Mouse (Mus musculus) kidney, adult 2 months (tissue): ENCODE data around the gene Sfxn3. TPM values are rescaled to one million over a fixed set of nuclear protein-coding genes. Genes with fewer than 3 reads are reported as not detected.
A peak's percentile ranks its signal among the peaks of the same experiment; 100 is the strongest.

Experiments
- DNase-seq: peaks from one replicate; pipeline ENCODE4 v3.0.0; 2021
- H3K27ac ChIP-seq: fragments of 200-500 bp; 2 replicates; pipeline ENCODE4 v1.5.1; 2012; ENCODE audit warnings: low read depth, low read length, control low read depth, inconsistent platforms; ENCODE audit not compliant: insufficient read depth
- H3K27me3 ChIP-seq: fragments of 200-500 bp; replicated peaks from 2 replicates; pipeline ENCODE4 v1.6.1; 2012; ENCODE audit warnings: mild to moderate bottlenecking, moderate library complexity, low read length, inconsistent platforms; ENCODE audit not compliant: control insufficient read depth, insufficient read depth
- H3K36me3 ChIP-seq: fragments of 200-500 bp; 2 replicates; pipeline ENCODE4 v1.6.1; 2012; ENCODE audit warnings: mild to moderate bottlenecking, moderate library complexity, low read length, inconsistent platforms; ENCODE audit not compliant: control insufficient read depth, insufficient read depth
- H3K4me1 ChIP-seq: fragments of 200-500 bp; 2 replicates; pipeline ENCODE4 v1.6.1; 2011; ENCODE audit warnings: low read length; ENCODE audit not compliant: control insufficient read depth, insufficient read depth
- H3K4me3 ChIP-seq: fragments of 200-500 bp; 2 replicates; pipeline ENCODE4 v1.5.1; 2011; ENCODE audit warnings: mild to moderate bottlenecking, low read depth, low read length, control low read depth; ENCODE audit not compliant: insufficient read depth
- CTCF ChIP-seq: fragments of 200-500 bp; conservative IDR thresholded peaks from 2 replicates; pipeline ENCODE4 v1.5.1; 2011; ENCODE audit warnings: low read depth, mild to moderate bottlenecking, control low read depth, low read length, moderate library complexity, mixed read lengths; ENCODE audit not compliant: insufficient read depth, insufficient read length
- POLR2A ChIP-seq: fragments of 200-500 bp; IDR thresholded peaks from one replicate; pipeline ENCODE4 v1.6.1; 2011; ENCODE audit warnings: low read depth, low read length, control low read depth
- WGBS: fragments of 180-500 bp; shearing (Covaris S2); methylation state at CpG from one replicate; pipeline ENCODE4 v1.1.7; 2018; 5-methylcytosine and 5-hydroxymethylcytosine counted together
- polyA plus RNA-seq: library from polyadenylated mRNA; depleted of rRNA; stranded (reverse); fragments of >200 nt; gene quantifications from 2 replicates; pipeline ENCODE4 v1.2.3, GENCODE M21; 2012

Gene Sfxn3
- polyA plus RNA-seq, 1 experiment, result 20.8 TPM

DNA sequence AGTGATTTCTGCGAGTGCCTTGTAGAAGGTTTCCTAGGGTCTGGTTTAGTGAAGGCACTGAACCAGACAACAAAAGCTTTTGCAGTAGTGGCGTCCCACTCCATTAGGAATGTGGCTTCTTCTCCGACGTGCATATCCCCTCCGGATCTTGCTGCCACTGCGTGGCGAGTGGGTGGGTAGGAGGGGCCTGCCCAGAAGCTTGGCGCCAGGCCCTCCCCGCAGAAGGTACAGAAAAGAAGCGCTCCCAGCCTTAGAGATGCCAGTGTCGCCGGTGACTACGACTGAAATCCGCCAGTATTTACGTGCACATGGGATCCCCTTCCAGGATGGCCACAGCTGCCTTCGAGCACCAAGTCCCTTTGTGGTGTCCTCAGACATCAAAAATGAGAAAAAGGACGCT is 40.3 kb upstream of the Sfxn3 start:
- Histone ChIP-seq H3K36me3 (no peaks in the 10 kb centered on the region), H3K27ac (no peak overlapping the region; the same call in 1 of the 2 replicates), H3K27me3 (no peaks in the 10 kb centered on the region), H3K4me1 (peaks cover 19% of the 10 kb centered on the region), H3K4me3 (peak overlapping the region; percentile 98)
- TF ChIP-seq CTCF (no peak), POLR2A (no peak)
- WGBS, result 20% methylated on average over 17 of the region's 17 CpGs
- no peak for DNase-seq

DNA sequence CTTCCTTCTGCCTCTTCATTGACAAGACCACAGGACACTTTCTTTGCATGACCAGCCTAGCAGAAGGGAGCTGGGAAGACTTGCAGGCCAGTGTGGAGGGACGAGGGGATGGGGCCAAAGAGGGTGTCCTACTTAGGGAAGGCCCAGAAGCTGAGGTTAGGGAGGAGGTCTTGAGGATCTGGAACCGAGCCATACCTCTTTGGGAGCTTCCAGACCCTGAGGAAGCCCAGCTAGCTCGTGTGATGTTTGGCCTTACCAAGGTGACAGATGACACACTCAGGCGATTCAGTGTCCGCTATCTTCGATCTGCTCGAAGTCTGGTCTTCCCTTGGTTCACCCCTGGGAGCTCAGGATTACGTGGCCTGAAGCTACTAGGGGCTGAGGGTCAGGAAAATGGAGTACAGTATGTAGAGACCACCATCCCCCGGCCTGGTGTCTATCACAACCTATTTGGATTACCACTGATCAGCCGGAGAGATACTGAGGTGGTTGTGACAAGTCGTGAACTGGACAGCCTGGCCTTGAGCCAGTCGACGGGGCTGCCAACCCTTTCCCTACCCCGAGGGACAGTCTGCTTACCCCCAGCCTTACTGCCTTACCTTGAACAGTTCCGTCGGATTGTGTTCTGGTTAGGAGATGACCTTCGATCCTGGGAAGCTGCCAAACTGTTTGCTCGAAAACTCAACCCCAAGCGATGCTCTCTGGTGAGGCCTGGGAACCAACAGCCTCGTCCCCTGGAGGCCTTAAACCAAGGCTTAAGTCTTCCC is 39.7 kb upstream of the Sfxn3 start:
- peak; percentile 92 for DNase-seq
- H3K27ac ChIP-seq, result no peak overlapping the region; the same call in 1 of the 2 replicates
- 58% methylated on average over 20 of the region's 20 CpGs for WGBS
- H3K27me3 ChIP-seq, result no peaks in the 10 kb centered on the region
- H3K4me1 ChIP-seq, result peaks cover 19% of the 10 kb centered on the region
- H3K36me3 ChIP-seq, result no peaks in the 10 kb centered on the region
- H3K4me3 ChIP-seq, result peak overlapping the region; percentile 98; the same call in 1 of the 2 replicates
- TF ChIP-seq CTCF, result no peak
- no peak for TF ChIP-seq POLR2A

DNA sequence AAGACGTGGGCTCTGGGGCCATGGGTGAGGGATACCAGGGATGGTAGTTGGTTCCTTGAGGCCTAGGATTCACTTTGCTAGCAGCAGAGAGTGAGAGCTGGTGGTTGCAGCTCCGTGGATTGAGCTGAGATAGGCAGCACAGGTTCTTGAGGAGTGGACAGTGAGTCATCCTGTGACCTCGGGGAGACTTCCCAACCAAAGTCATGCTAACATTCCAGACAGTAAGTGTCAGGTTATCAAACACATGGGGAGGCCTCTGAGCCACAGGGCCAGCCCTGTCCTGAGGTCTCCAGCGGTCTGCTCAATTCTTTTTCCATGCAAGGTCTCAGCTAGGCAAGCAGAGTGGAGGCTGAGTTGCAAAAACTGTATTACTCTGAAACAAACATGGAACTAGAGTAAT is 36.7 kb upstream of the Sfxn3 start:
- 87% methylated on average over 4 of the region's 4 CpGs for WGBS
- H3K27me3 ChIP-seq, result no peaks in the 10 kb centered on the region
- H3K27ac ChIP-seq, result no peak overlapping the region
- H3K4me3 ChIP-seq, result no peak overlapping the region
- H3K36me3 ChIP-seq, result no peaks in the 10 kb centered on the region
- H3K4me1 ChIP-seq, result peaks cover 22% of the 10 kb centered on the region
- no peak for DNase-seq
- TF ChIP-seq POLR2A, result no peak
- TF ChIP-seq CTCF, result no peak

DNA sequence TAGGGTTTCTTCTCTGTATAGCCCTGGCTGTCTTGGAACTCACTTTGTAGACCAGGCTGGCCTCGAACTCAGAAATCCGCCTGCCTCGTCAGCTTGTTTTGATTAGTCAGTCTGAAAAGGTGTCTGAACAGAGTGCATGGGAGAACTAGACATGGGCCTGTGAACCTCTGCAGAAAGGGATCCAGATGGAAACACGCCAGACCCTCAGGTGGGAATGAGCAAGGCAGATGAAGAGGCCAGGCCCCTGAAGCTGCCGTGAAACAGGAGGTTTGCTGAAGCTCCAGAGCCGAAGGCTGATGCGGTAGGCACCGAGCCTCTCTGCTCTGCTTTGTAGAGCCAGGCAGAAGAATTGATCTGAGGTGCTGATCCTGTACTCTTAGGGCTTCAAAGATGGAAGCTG is 35.1 kb upstream of the Sfxn3 start:
- H3K27ac ChIP-seq, result no peak overlapping the region
- no peak for DNase-seq
- H3K27me3 ChIP-seq, result no peaks in the 10 kb centered on the region
- WGBS, result 86% methylated on average over 8 of the region's 8 CpGs
- peaks cover 17% of the 10 kb centered on the region for H3K4me1 ChIP-seq
- no peak for TF ChIP-seq POLR2A
- TF ChIP-seq CTCF, result no peak
- no peak overlapping the region for H3K4me3 ChIP-seq
- no peaks in the 10 kb centered on the region for H3K36me3 ChIP-seq

DNA sequence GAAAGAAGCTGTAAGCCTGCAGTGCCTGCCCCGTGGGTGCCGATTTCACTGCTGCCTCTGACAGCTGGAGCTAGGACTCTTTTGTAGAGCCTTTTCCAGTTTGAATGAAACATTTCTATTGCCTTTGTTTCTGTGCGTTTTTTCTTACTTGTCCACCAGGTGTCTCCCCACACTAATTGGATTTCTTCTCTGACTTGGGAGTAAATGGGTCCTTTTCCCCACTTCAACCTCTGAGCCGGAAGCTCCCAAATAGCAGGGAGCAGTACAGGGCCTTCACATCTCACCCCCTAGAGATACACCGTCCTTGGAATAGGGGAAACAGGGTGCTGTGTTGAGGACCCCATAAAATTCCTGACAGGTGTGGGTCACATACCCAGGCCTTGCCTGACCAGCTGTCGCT is 34.7 kb upstream of the Sfxn3 start:
- TF ChIP-seq CTCF, result peak; percentile 18; the same call in 1 of the 2 replicates
- TF ChIP-seq POLR2A, result no peak
- Histone ChIP-seq H3K36me3 (no peaks in the 10 kb centered on the region), H3K4me3 (no peak overlapping the region), H3K27me3 (no peaks in the 10 kb centered on the region), H3K27ac (no peak overlapping the region), H3K4me1 (peaks cover 13% of the 10 kb centered on the region)
- DNase-seq, result peak; percentile 70
- 30% methylated on average over 6 of the region's 6 CpGs for WGBS

DNA sequence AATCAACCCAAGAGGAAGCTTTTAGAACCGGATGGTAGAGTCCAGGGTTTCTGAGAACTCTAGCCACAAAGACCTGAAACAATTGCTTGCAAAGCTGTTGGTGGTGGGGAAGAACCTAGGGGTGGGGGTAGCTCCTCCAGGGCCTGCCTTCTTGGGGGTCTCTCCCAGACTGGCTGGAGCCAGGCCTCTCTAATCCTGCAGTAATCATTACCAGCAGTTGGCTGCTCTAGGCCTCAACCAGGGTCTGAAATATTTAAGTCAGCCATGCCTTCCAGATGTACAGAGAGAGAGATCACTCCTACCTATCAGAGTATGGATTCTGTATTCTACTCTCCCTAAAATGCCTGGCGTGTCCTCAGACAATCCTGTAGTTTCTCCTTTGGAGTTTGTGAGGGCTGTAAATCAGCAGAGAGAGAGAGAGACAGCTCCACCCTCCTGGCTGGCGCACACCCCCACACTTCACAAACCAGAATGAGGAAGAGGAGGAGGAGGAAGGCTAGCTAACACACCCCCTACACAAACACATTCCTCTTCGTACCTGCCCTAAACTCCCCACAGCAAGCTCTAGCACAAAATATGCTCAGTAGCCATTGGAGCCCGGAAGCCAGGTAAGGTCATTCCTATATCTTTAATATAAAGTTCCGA is 33.6 kb upstream of the Sfxn3 start:
- DNase-seq, result no peak
- no peak overlapping the region for H3K4me3 ChIP-seq
- no peaks in the 10 kb centered on the region for H3K27me3 ChIP-seq
- 54% methylated on average over 6 of the region's 6 CpGs for WGBS
- TF ChIP-seq POLR2A (no peak), CTCF (no peak)
- no peaks in the 10 kb centered on the region for H3K36me3 ChIP-seq
- peaks cover 7% of the 10 kb centered on the region for H3K4me1 ChIP-seq
- peak overlapping the region; percentile 85 for H3K27ac ChIP-seq

DNA sequence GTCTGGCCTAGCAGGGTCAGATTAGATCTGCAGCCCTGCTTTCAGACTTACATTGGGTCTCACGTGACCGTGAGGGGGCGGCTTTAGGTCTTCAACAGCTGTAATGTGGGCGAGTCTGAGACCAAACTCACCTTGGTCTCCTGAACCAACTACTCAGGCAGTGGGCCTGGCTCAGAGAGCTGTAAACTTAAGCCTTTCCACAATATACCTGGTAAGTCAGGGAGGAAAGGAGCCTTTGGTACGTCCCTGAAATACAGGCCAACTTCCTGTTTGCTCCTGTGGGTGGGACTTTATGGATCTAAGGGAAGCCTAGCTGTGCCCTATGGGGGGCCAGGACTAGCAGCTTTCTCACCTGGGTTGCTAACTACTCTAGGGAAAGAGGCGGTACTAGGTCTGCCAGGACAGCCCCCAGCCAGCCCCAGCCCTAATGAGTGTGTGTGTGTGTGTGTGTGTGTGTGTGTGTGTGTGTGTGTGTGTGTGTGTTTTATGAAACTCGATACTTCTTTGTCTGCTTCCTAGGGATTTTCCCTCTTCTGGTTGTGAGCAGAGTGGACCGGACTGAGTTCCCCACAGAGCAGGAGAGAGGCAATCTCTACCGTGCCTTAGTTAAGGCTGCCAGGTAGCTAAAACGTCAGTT is 32.9 kb upstream of the Sfxn3 start, which contains the start of gene Lzts2:
Lzts2 (plus strand) TSS at position 80 of the 637 bp plus-strand sequence.
- no peak for DNase-seq
- Histone ChIP-seq H3K4me3 (peak within 1 kb of the TSS; percentile 79), H3K4me1 (peaks cover 10% of the 10 kb centered on the region), H3K27ac (peak within 1 kb of the TSS; percentile 85), H3K27me3 (no peaks in the 10 kb centered on the region), H3K36me3 (no peaks in the 10 kb centered on the region)
- TF ChIP-seq CTCF, result no peak
- TF ChIP-seq POLR2A, result no peak
- 11% methylated on average over 10 of the region's 10 CpGs for WGBS
